Comparison of ENCODE assay signal across 23 mouse cellular contexts in genomic region chr5:141782330-141782729, GRCm38 (mm10).
DNase-seq lines count a peak whose midpoint lies in the region; ATAC-seq and TF ChIP-seq lines count a peak whose summit lies in the region.
"Had no signal": no experiment of that assay in that cellular context is flagged by ENCODE, and none has a peak within 500 bp of the region (broad histone marks: within the 10 kb centered on the region; RNA-seq: fewer than 3 reads in every experiment).

No protein-coding gene starts in this region.

- H3K9me3 ChIP-seq in lung, embryonic 14.5 days (ENCODE audit: low read depth, low read length), result no peaks in the 10 kb centered on the region
- H3K9me3 ChIP-seq in lung, postnatal 0 days (ENCODE audit: low read length), result no peaks in the 10 kb centered on the region
- H3K9me3 ChIP-seq: embryonic facial prominence, embryonic 15.5 days; hindbrain, embryonic 13.5 days had no signal

- TF ChIP-seq CTCF in lung, embryonic 14.5 days (IDR thresholded peaks at IDR 0.05; ENCODE audit: low read depth), result no peak
- TF ChIP-seq CTCF in lung, adult 2 months (IDR thresholded peaks at IDR 0.05; ENCODE audit: insufficient read depth, low read length), result no peak
- no peak for TF ChIP-seq CTCF in lung, postnatal 0 days (IDR thresholded peaks at IDR 0.05)

- no peak overlapping the region for H3K4me3 ChIP-seq in lung, embryonic 14.5 days (ENCODE audit: low read depth, low read length)
- no peak overlapping the region for H3K4me3 ChIP-seq in lung, adult 2 months (replicated peaks; ENCODE audit: extremely low read depth, low read depth, low read length)
- H3K4me3 ChIP-seq in lung, postnatal 0 days (ENCODE audit: low read depth, low read length), result no peak overlapping the region
- H3K4me3 ChIP-seq: embryonic facial prominence, embryonic 15.5 days; erythroblast, embryonic 14.5 days; forebrain, embryonic 10.5 days; gastrocnemius, adult 2 months; hindbrain, embryonic 13.5 days had no signal

- WGBS in lung, embryonic 14.5 days, result 65% methylated on average over 5 of the region's 5 CpGs
- WGBS in lung, adult 2 months, result 62% methylated on average over 5 of the region's 5 CpGs
- 62% methylated on average over 5 of the region's 5 CpGs for WGBS in lung, postnatal 0 days

- no peak for ATAC-seq in lung, embryonic 14.5 days (ENCODE audit: insufficient read depth)
- ATAC-seq in lung, postnatal 0 days, result peak; percentile 56
- ATAC-seq: forebrain, embryonic 14.5 days; hindbrain, postnatal 0 days had no signal

- no peak overlapping the region for H3K4me2 ChIP-seq in lung, embryonic 14.5 days
- H3K4me2 ChIP-seq in lung, postnatal 0 days (replicated peaks; ENCODE audit: low read depth, low read length), result no peak overlapping the region
- H3K4me2 ChIP-seq: embryonic facial prominence, embryonic 15.5 days; hindbrain, embryonic 13.5 days had no signal

- DNase-seq in lung, embryonic 14.5 days, result peak; percentile 36
- DNase-seq in lung, adult 2 months, result no peak
- DNase-seq in lung, postnatal 0 days (ENCODE audit: low spot score), result peak; percentile 56
- peak; percentile 24 for DNase-seq in lung, postnatal 36 days
- no peak for DNase-seq in adrenal gland, postnatal 4 days (ENCODE audit: low spot score in 2 of 2)
- DNase-seq in spleen, postnatal 14 days (ENCODE audit: low spot score in 2 of 2), result no peak
- DNase-seq in adrenal gland, adult 2 months, result no peak
- DNase-seq: adrenal gland, postnatal 14 days; cerebellum, adult 18-20 months; cerebellum, adult 9-11 months; cerebellum, postnatal 36 days; embryo, embryonic 11 days; gastrocnemius, adult 2 months; gastrocnemius, postnatal 25 days; heart, adult 11 months; heart, postnatal 4 days had no signal

- H3K4me1 ChIP-seq in lung, embryonic 14.5 days (ENCODE audit: insufficient read depth), result no peaks in the 10 kb centered on the region
- no peaks in the 10 kb centered on the region for H3K4me1 ChIP-seq in lung, adult 2 months (ENCODE audit: control insufficient read depth, insufficient read depth, low read length)
- H3K4me1 ChIP-seq in lung, postnatal 0 days (ENCODE audit: insufficient read depth, low read depth, low read length), result no peaks in the 10 kb centered on the region
- H3K4me1 ChIP-seq: embryonic facial prominence, embryonic 15.5 days; hindbrain, embryonic 13.5 days had no signal

- TF ChIP-seq EP300 in lung, postnatal 0 days (IDR thresholded peaks at IDR 0.05), result peak; percentile 57

- H3K27ac ChIP-seq in lung, embryonic 14.5 days (ENCODE audit: low read depth), result no peak overlapping the region
- no peak overlapping the region for H3K27ac ChIP-seq in lung, postnatal 0 days (ENCODE audit: low read length)
- H3K27ac ChIP-seq: embryonic facial prominence, embryonic 15.5 days; forebrain, embryonic 10.5 days; gastrocnemius, adult 2 months; hindbrain, embryonic 13.5 days; hindbrain, postnatal 0 days had no signal

- H3K27me3 ChIP-seq in lung, embryonic 14.5 days (ENCODE audit: insufficient read depth, low read length), result no peaks in the 10 kb centered on the region
- H3K27me3 ChIP-seq in lung, postnatal 0 days (replicated peaks; ENCODE audit: insufficient read depth, low read length), result no peaks in the 10 kb centered on the region
- H3K27me3 ChIP-seq: CH12.LX; embryonic facial prominence, embryonic 15.5 days; hindbrain, embryonic 13.5 days had no signal

- TF ChIP-seq POLR2A in lung, adult 2 months (IDR thresholded peaks at IDR 0.05; ENCODE audit: borderline replicate concordance, extremely low read depth, low read depth, low read length), result no peak

- no peak overlapping the region for H3K9ac ChIP-seq in lung, embryonic 14.5 days
- H3K9ac ChIP-seq in lung, postnatal 0 days (replicated peaks; ENCODE audit: low read depth), result no peak overlapping the region
- H3K9ac ChIP-seq: embryonic facial prominence, embryonic 15.5 days; hindbrain, embryonic 13.5 days had no signal

- no peaks in the 10 kb centered on the region for H3K36me3 ChIP-seq in lung, embryonic 14.5 days (ENCODE audit: insufficient read depth)
- H3K36me3 ChIP-seq in lung, postnatal 0 days (ENCODE audit: insufficient read depth, low read length), result no peaks in the 10 kb centered on the region
- H3K36me3 ChIP-seq: embryonic facial prominence, embryonic 15.5 days; forebrain, embryonic 10.5 days; hindbrain, embryonic 13.5 days had no signal

Comparison
In these comparisons a context has a peak if more than half of its experiments do, and no peak if none do; other contexts are left out.
1. DNase-seq: peak in lung, embryonic 14.5 days (single experiment), lung, postnatal 0 days (single experiment) and lung, postnatal 36 days (single experiment); none in lung, adult 2 months (single experiment), adrenal gland, postnatal 4 days (0 of 2), spleen, postnatal 14 days (0 of 2) and adrenal gland, adult 2 months (single experiment).